Mouse (Mus musculus) limb, embryonic 11.5 days (tissue): ENCODE data around the gene B3galt4. TPM values are rescaled to one million over a fixed set of nuclear protein-coding genes. Genes with fewer than 3 reads are reported as not detected.
"Not testable (repeated sequence)": the region's sequence is repeated elsewhere in the genome, so short reads cannot be mapped to it uniquely, and the experiment has no call there.

Experiments used
- ATAC-seq: fragments of 200-750 bp; cut with Nextera tagmentation; 2 replicates; pipeline ENCODE4 v1.8.0; 2017; ENCODE audit warnings: low read depth; ENCODE audit not compliant: insufficient number of reproducible peaks, low FRiP score, low TSS enrichment
- DNase-seq: peaks from one replicate; pipeline ENCODE4 v3.0.0-alpha.2; 2015; ENCODE audit warnings: low spot score
- H3K27ac ChIP-seq: fragments of 300-500 bp; sonication (generic); replicated peaks from 2 replicates; pipeline ENCODE4 v1.5.1; 2014; ENCODE audit warnings: low read depth, mild to moderate bottlenecking, low read length
- H3K27me3 ChIP-seq: fragments of 300-500 bp; sonication (generic); 2 replicates; pipeline ENCODE4 v1.6.1; 2014; ENCODE audit warnings: mild to moderate bottlenecking, low read length, mixed read lengths; ENCODE audit not compliant: control insufficient read depth, insufficient read depth
- H3K36me3 ChIP-seq: fragments of 300-500 bp; sonication (generic); 2 replicates; pipeline ENCODE4 v1.6.1; 2014; ENCODE audit warnings: mild to moderate bottlenecking, low read length, moderate library complexity, mixed read lengths; ENCODE audit not compliant: control insufficient read depth, insufficient read depth
- H3K4me1 ChIP-seq: fragments of 300-500 bp; sonication (generic); 2 replicates; pipeline ENCODE4 v1.6.1; 2014; ENCODE audit warnings: low read length, mixed read lengths; ENCODE audit not compliant: control insufficient read depth, insufficient read depth
- H3K4me2 ChIP-seq: fragments of 300-500 bp; sonication (generic); 2 replicates; pipeline ENCODE4 v1.6.1; 2014; ENCODE audit warnings: low read depth, mild to moderate bottlenecking, moderate library complexity; ENCODE audit not compliant: severe bottlenecking
- H3K4me3 ChIP-seq: fragments of 300-500 bp; sonication (generic); 2 replicates; pipeline ENCODE4 v1.5.1; 2014; ENCODE audit warnings: low read depth, low read length
- H3K9ac ChIP-seq: fragments of 300-500 bp; sonication (generic); 2 replicates; pipeline ENCODE4 v1.6.1; 2014; ENCODE audit warnings: mild to moderate bottlenecking, low read length
- H3K9me3 ChIP-seq: fragments of 300-500 bp; sonication (generic); 2 replicates; pipeline ENCODE4 v1.6.1; 2016; ENCODE audit warnings: low read length; ENCODE audit not compliant: control insufficient read depth
- WGBS: fragments of 180-500 bp; shearing (Covaris S2); extraction: QIAGEN DNeasy Blood & Tissue Kit; methylation state at CpG from one replicate; pipeline ENCODE4 v1.1.7; 2014; 5-methylcytosine and 5-hydroxymethylcytosine counted together
- polyA plus RNA-seq: library from polyadenylated mRNA; unstranded; fragments of >200 nt; fragmentation: Nextera tagmentation; extraction: Ambion mirVana; gene quantifications from 2 replicates; pipeline ENCODE4 v1.2.1, GENCODE M21; 2014

B3galt4 gene
- polyA plus RNA-seq, 1 experiment from 2014 or later, result 2.6 TPM

- H3K4me1 ChIP-seq, result peaks cover 44% of the 10 kb centered on the region
- no peak overlapping the region for H3K9ac ChIP-seq
- H3K27ac ChIP-seq, result 0 out of 2 replicates have a peak overlapping the region, but pooled peaks have one; percentile 8
- peak overlapping the region; percentile 82; the same call in 1 of the 2 replicates for H3K4me2 ChIP-seq
- WGBS, result 87% methylated on average over 3 of the region's 3 CpGs
- no peaks in the 10 kb centered on the region for H3K27me3 ChIP-seq
- peaks cover 15% of the 10 kb centered on the region for H3K36me3 ChIP-seq
- no peak overlapping the region for H3K4me3 ChIP-seq
- no peak for ATAC-seq
- DNase-seq, result no peak
- H3K9me3 ChIP-seq, result no peaks in the 10 kb centered on the region
Observed at GRCm38 (mm10) chr17:33953310-33953709, 2.0 kb upstream of the B3galt4 start.

GRCm38 (mm10) chr17:33952879-33953278, 1.6 kb upstream of the B3galt4 start:
- WGBS, result 80% methylated on average over 4 of the region's 4 CpGs
- Histone ChIP-seq H3K4me1 (peaks cover 44% of the 10 kb centered on the region), H3K4me3 (no peak overlapping the region), H3K36me3 (peaks cover 15% of the 10 kb centered on the region), H3K4me2 (peak overlapping the region; percentile 82; the same call in 1 of the 2 replicates), H3K27me3 (no peaks in the 10 kb centered on the region), H3K9me3 (no peaks in the 10 kb centered on the region), H3K9ac (no peak overlapping the region), H3K27ac (no peak overlapping the region)
- no peak for DNase-seq
- ATAC-seq, result no peak

GRCm38 (mm10) chr17:33952015-33952414, 727 bp upstream of the B3galt4 start:
- ATAC-seq, H3K9ac ChIP-seq, H3K9me3 ChIP-seq, DNase-seq, H3K27me3 ChIP-seq, H3K27ac ChIP-seq: not testable (repeated sequence)
- Histone ChIP-seq H3K4me3 (peak overlapping the region; percentile 44), H3K36me3 (peaks cover 17% of the 10 kb centered on the region), H3K4me2 (peak overlapping the region; percentile 86), H3K4me1 (peaks cover 44% of the 10 kb centered on the region)
- WGBS, result 77% methylated on average over 13 of the region's 13 CpGs

- Histone ChIP-seq H3K36me3 (peaks cover 17% of the 10 kb centered on the region), H3K4me2 (peak overlapping the region; percentile 86), H3K4me1 (peaks cover 40% of the 10 kb centered on the region), H3K27ac (0 out of 2 replicates have a peak overlapping the region, but pooled peaks have one; percentile 89), H3K27me3 (no peaks in the 10 kb centered on the region), H3K4me3 (peak overlapping the region; percentile 44; the same call in 1 of the 2 replicates), H3K9me3 (no peaks in the 10 kb centered on the region), H3K9ac (no peak overlapping the region)
- 79% methylated on average over 10 of the region's 10 CpGs for WGBS
- ATAC-seq, result no peak
- no peak for DNase-seq
Observed at GRCm38 (mm10) chr17:33950131-33950625, 1.1 kb downstream of the B3galt4 start.

GRCm38 (mm10) chr17:33948905-33949537, 2.3 kb downstream of the B3galt4 start:
- ATAC-seq (no peak), DNase-seq (no peak)
- H3K4me3 ChIP-seq, result no peak overlapping the region
- H3K27ac ChIP-seq, result no peak overlapping the region
- 92% methylated on average over 19 of the region's 19 CpGs for WGBS
- no peak overlapping the region for H3K9ac ChIP-seq
- peaks cover 33% of the 10 kb centered on the region for H3K4me1 ChIP-seq
- H3K4me2 ChIP-seq, result no peak overlapping the region
- H3K9me3 ChIP-seq, result no peaks in the 10 kb centered on the region
- H3K27me3 ChIP-seq, result no peaks in the 10 kb centered on the region
- H3K36me3 ChIP-seq, result peaks cover 22% of the 10 kb centered on the region

GRCm38 (mm10) chr17:33948090-33948904, 3.0 kb downstream of the B3galt4 start:
- peaks cover 20% of the 10 kb centered on the region for H3K36me3 ChIP-seq
- no peak overlapping the region for H3K4me2 ChIP-seq
- H3K4me1 ChIP-seq, result peaks cover 26% of the 10 kb centered on the region
- no peaks in the 10 kb centered on the region for H3K27me3 ChIP-seq
- DNase-seq (no peak), ATAC-seq (no peak)
- H3K9me3 ChIP-seq, result no peaks in the 10 kb centered on the region
- no peak overlapping the region for H3K4me3 ChIP-seq
- WGBS, result 82% methylated on average over 22 of the region's 22 CpGs
- no peak overlapping the region for H3K27ac ChIP-seq
- H3K9ac ChIP-seq, result no peak overlapping the region

- no peaks in the 10 kb centered on the region for H3K9me3 ChIP-seq
- H3K4me1 ChIP-seq, result peaks cover 18% of the 10 kb centered on the region
- DNase-seq (no peak), ATAC-seq (no peak)
- 90% methylated on average over 10 of the region's 10 CpGs for WGBS
- no peaks in the 10 kb centered on the region for H3K27me3 ChIP-seq
- H3K27ac ChIP-seq, result no peak overlapping the region
- H3K9ac ChIP-seq, result no peak overlapping the region
- peaks cover 17% of the 10 kb centered on the region for H3K36me3 ChIP-seq
- H3K4me3 ChIP-seq, result no peak overlapping the region
- H3K4me2 ChIP-seq, result no peak overlapping the region
Observed at GRCm38 (mm10) chr17:33947430-33948089, 3.7 kb downstream of the B3galt4 start.

GRCm38 (mm10) chr17:33943454-33943853, 7.8 kb downstream of the B3galt4 start:
- 94% methylated on average over 15 of the region's 15 CpGs for WGBS
- Histone ChIP-seq H3K9ac (no peak overlapping the region), H3K4me1 (peaks cover 11% of the 10 kb centered on the region), H3K27ac (no peak overlapping the region), H3K36me3 (peaks cover 17% of the 10 kb centered on the region), H3K27me3 (no peaks in the 10 kb centered on the region), H3K9me3 (no peaks in the 10 kb centered on the region), H3K4me3 (no peak overlapping the region), H3K4me2 (no peak overlapping the region)
- ATAC-seq (no peak), DNase-seq (no peak)
